Mouse (Mus musculus) heart, embryonic 13.5 days (tissue): ENCODE data around the gene Sept8. TPM values are rescaled to one million over a fixed set of nuclear protein-coding genes. Genes with fewer than 3 reads are reported as not detected.

Experiments
- ATAC-seq: fragments of 200-750 bp; cut with Nextera tagmentation; 2 replicates; pipeline ENCODE4 v1.8.0; 2017; ENCODE audit warnings: moderate TSS enrichment; ENCODE audit not compliant: insufficient number of reproducible peaks, low FRiP score, low TSS enrichment; ENCODE audit errors: extremely low read depth
- H3K27ac ChIP-seq: fragments of 300-500 bp; sonication (generic); replicated peaks from 2 replicates; pipeline ENCODE4 v1.5.1; 2015; ENCODE audit warnings: moderate library complexity, mild to moderate bottlenecking, inconsistent platforms
- H3K27me3 ChIP-seq: fragments of 300-500 bp; sonication (generic); replicated peaks from 2 replicates; pipeline ENCODE4 v1.6.1; 2015; ENCODE audit warnings: mild to moderate bottlenecking, inconsistent platforms
- H3K36me3 ChIP-seq: fragments of 300-500 bp; sonication (generic); 2 replicates; pipeline ENCODE4 v1.6.1; 2015; ENCODE audit warnings: mild to moderate bottlenecking, inconsistent platforms
- H3K4me1 ChIP-seq: fragments of 300-500 bp; sonication (generic); 2 replicates; pipeline ENCODE4 v1.6.1; 2015; ENCODE audit warnings: inconsistent platforms
- H3K4me2 ChIP-seq: fragments of 300-500 bp; sonication (generic); 2 replicates; pipeline ENCODE4 v1.6.1; 2015; ENCODE audit warnings: inconsistent platforms, mild to moderate bottlenecking, moderate library complexity
- H3K4me3 ChIP-seq: fragments of 300-500 bp; sonication (generic); 2 replicates; pipeline ENCODE4 v1.5.1; 2015; ENCODE audit warnings: moderate library complexity, mild to moderate bottlenecking, inconsistent platforms
- H3K9ac ChIP-seq: fragments of 300-500 bp; sonication (generic); 2 replicates; pipeline ENCODE4 v1.6.1; 2015; ENCODE audit warnings: inconsistent platforms, mild to moderate bottlenecking, moderate library complexity
- H3K9me3 ChIP-seq: fragments of 300-500 bp; sonication (generic); 2 replicates; pipeline ENCODE4 v1.6.1; 2016; ENCODE audit warnings: inconsistent platforms
- WGBS: fragments of 180-500 bp; shearing (Covaris S2); methylation state at CpG from one replicate; pipeline ENCODE4 v1.1.7; 2015; ENCODE audit warnings: mixed read lengths; 5-methylcytosine and 5-hydroxymethylcytosine counted together
- polyA plus RNA-seq: library from polyadenylated mRNA; unstranded; fragments of >200 nt; fragmentation: Nextera tagmentation; extraction: Ambion mirVana; gene quantifications from 2 replicates; pipeline ENCODE4 v1.2.1, GENCODE M21; 2015

Gene Sept8
- polyA plus RNA-seq, 1 experiment from 2014 or later = 18.3 TPM

DNA sequence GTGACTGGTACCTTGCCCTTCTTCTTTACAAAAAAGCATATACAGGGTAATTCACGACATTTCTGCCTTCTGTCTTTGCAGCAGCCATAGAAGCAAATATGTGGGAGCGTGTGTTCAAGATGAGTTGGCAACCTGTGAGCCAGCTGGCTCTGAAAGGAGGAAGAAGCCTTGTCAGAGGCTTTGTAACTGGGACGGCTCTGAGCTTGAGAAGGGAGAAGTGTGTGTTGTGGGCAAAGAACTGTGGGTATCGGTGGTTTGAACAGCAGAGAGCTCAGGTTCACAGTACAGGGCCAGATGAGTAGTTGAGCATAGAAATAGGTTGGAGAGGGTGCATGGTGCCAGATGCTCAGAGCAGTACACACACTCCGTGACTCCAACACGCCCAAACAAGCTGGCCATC is 22.1 kb upstream of the Sept8 start:
- H3K36me3 ChIP-seq = no peaks in the 10 kb centered on the region
- H3K27me3 ChIP-seq = 0 out of 2 replicates have a peak, but pooled peaks cover 6% of the 10 kb centered on the region
- H3K4me3 ChIP-seq = no peak overlapping the region
- H3K4me1 ChIP-seq = peaks cover 24% of the 10 kb centered on the region
- no peak for ATAC-seq
- H3K27ac ChIP-seq = no peak overlapping the region
- H3K9ac ChIP-seq = no peak overlapping the region
- H3K9me3 ChIP-seq = no peaks in the 10 kb centered on the region
- no peak overlapping the region for H3K4me2 ChIP-seq
- WGBS = 75% methylated on average over 6 of the region's 6 CpGs

DNA sequence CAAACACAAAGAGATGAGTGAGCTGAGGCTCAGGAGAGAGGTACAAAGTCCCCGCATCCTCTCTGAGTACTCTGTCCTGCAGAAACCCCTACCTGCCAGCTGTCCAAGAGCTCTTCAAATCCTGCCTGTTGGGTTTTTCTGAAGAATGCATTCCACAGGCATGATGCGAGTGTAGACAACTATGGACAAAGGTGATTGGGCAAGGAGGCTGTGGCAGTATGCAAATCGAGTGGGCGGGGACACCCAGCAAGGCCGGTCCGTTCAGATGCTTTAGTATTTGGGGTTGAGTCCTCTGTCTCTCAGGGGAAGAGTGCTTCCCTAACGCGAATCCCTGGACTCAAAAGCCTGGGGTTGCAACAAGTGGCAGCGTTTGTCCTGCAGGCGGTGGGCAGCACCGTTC is 18.5 kb upstream of the Sept8 start:
- 0 out of 2 replicates have a peak, but pooled peaks cover 6% of the 10 kb centered on the region for H3K27me3 ChIP-seq
- no peak overlapping the region for H3K27ac ChIP-seq
- ATAC-seq = no peak

DNA sequence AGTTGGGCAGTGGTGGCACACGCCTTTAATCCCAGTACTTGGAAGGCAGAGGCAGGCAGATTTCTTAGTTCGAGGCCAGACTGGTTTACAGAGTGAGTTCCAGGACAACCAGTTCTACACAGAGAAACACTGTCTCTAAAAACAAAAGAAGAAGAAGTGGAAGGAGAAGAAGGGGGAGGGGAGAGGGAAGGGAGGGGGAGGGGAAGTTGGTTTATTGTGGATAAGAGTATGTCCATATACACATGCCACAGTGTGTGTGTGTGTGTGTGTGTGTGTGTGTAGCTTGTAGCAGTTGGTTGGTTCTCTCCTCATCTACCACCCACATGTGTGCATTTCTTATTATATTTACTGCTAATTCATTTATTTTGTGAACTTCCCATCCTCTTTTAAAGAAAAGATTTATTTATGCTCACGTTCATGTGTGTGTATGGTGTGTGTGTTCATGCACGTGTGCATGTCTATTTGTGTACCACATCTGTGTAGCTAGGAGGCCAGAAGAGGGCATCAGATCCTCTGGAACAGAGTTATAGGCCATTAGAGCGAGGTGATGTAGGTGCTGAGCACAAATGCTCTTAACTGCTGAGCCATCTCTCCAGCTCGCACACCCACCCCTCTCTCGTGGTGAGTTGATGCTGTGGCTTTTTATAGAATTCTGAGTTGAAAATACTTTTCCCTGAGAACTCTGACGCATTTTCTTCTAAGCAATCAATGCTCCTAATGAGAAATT is 16.9 kb upstream of the Sept8 start:
- Histone ChIP-seq H3K9ac (no peak overlapping the region), H3K4me2 (no peak overlapping the region), H3K9me3 (no peaks in the 10 kb centered on the region), H3K4me3 (no peak overlapping the region), H3K27ac (no peak overlapping the region), H3K4me1 (peaks cover 10% of the 10 kb centered on the region), H3K36me3 (no peaks in the 10 kb centered on the region), H3K27me3 (0 out of 2 replicates have a peak, but pooled peaks cover 6% of the 10 kb centered on the region)
- no peak for ATAC-seq
- 72% methylated on average over 8 of the region's 8 CpGs for WGBS

More for the DNA sequence above, 18.5 kb upstream of the Sept8 start:
- Histone ChIP-seq H3K36me3 (no peaks in the 10 kb centered on the region), H3K4me2 (peak overlapping the region; percentile 54), H3K4me1 (peaks cover 10% of the 10 kb centered on the region), H3K4me3 (peak overlapping the region; percentile 26), H3K9ac (peak overlapping the region; percentile 53; the same call in 1 of the 2 replicates), H3K9me3 (no peaks in the 10 kb centered on the region)
- WGBS = 9% methylated on average over 11 of the region's 11 CpGs

DNA sequence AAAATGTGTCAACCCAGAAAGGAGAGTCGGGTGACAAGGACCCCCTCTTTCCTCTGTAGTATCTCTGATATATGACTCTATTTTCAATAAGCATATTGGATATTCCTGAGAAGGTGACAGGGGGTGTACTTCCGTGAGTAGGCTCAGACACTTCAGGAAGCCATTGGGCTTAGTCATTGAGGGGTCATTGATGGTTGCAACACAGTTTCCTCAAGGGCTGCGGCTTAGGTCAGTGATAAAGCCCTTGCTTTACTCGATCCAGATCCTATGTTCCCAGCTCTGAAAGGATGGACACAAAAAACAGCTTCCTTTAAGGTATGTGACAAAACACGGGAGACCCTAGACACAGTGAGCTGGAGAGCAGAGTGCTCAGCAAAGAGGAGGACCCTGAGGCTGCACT is 15.3 kb upstream of the Sept8 start:
- Histone ChIP-seq H3K36me3 (no peaks in the 10 kb centered on the region), H3K4me3 (no peak overlapping the region), H3K9me3 (no peaks in the 10 kb centered on the region), H3K4me1 (peaks cover 10% of the 10 kb centered on the region), H3K27me3 (0 out of 2 replicates have a peak, but pooled peaks cover 6% of the 10 kb centered on the region), H3K27ac (no peak overlapping the region), H3K9ac (no peak overlapping the region), H3K4me2 (no peak overlapping the region)
- no peak for ATAC-seq
- WGBS = 63% methylated on average over 5 of the region's 5 CpGs

DNA sequence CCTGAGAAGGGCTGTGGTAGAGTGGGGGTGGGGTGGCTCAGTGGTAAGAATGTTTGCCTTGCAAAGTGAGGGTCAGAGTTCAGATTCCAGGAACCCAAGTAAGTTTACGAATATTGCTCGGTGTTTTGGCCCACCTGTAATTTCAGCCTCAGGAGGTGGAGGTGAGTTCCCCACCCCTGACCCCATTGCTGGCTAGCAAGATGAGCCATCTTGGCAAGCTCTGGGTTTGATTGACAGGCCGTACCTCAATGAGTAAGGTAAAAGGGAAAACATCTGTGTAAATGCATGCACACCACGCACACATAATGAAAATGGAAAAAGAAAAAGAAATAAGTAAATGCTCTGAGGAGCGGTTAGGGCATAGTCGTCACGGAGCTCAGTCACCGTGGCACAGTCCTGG is 14.7 kb upstream of the Sept8 start:
- Histone ChIP-seq H3K27ac (no peak overlapping the region), H3K36me3 (no peaks in the 10 kb centered on the region), H3K4me2 (no peak overlapping the region), H3K4me3 (no peak overlapping the region), H3K4me1 (peaks cover 10% of the 10 kb centered on the region), H3K9ac (no peak overlapping the region), H3K27me3 (0 out of 2 replicates have a peak, but pooled peaks cover 6% of the 10 kb centered on the region), H3K9me3 (no peaks in the 10 kb centered on the region)
- no peak for ATAC-seq
- 84% methylated on average over 8 of the region's 8 CpGs for WGBS

DNA sequence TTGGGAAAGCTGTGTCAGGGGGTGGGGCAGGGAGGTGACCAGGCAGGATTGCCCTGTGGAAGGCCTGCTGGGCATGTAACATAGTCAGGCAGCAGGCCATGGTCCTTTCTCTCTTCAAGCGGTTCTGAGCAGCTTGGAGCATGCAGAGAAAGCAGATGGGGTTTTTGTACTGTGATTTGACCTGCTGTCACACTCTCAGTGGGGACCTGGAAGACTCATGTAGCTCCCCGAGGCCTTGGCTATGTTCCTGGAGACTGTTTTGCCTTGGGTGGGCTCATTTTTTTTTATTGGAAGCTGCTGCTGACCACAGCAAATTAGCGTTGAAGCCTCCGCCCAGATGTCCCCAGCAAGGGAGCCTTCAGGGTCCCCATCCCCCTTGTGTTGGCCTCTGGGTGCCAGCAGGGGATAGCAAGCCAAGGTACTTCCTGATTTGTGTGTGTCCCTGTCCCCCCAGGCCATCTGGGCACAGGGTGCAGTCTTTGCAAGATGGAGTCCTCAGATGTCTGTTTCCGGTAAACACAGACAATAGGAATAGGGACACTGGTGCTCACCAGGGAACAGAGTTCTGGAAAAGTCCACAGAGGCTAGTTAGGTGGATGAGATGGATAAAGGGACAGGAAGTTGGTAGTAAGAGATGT is 13.9 kb upstream of the Sept8 start:
- WGBS = 74% methylated on average over 5 of the region's 5 CpGs
- ATAC-seq = no peak
- H3K27ac ChIP-seq = no peak overlapping the region
- H3K4me2 ChIP-seq = no peak overlapping the region
- H3K9me3 ChIP-seq = no peaks in the 10 kb centered on the region
- no peaks in the 10 kb centered on the region for H3K36me3 ChIP-seq
- H3K27me3 ChIP-seq = 0 out of 2 replicates have a peak, but pooled peaks cover 6% of the 10 kb centered on the region
- no peak overlapping the region for H3K4me3 ChIP-seq
- peaks cover 12% of the 10 kb centered on the region for H3K4me1 ChIP-seq
- H3K9ac ChIP-seq = no peak overlapping the region

DNA sequence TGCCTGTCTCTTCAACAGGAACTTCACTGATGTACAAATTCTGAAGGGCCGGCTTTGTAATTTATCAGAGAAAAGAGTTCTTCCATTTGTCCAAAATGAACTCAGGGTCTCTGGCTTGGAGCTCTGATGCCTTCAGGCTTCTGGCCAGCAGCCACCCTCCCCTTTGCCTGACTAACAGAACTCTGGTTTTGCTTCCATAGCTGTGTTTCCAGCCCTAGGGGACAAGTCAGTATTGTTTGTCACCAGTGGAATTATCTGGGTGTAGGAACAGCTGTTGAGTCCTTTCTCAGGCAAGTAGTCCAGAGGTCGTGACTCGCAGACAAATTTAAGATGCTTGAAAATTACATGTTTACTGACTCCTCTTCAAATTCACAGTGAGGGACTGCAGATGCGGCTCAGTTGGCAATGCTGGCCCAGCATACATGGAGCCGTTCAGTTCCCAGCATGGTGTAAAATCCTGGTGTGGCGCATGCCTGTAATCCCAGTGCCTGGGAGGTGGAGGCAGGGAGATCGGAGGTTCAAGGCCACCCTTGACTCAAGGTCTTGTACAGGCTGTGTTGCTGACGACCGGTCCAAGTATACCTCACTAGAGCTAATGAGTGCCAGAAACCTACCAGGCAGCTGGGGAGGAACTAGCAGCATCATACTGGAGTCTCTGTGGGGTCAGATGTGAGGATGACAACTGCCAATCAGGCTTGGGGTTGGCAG is 11.8 kb upstream of the Sept8 start:
- peaks cover 6% of the 10 kb centered on the region for H3K4me1 ChIP-seq
- H3K36me3 ChIP-seq = no peaks in the 10 kb centered on the region
- no peak overlapping the region for H3K27ac ChIP-seq
- no peaks in the 10 kb centered on the region for H3K9me3 ChIP-seq
- 85% methylated on average over 9 of the region's 9 CpGs for WGBS
- ATAC-seq = no peak
- H3K9ac ChIP-seq = no peak overlapping the region
- H3K4me2 ChIP-seq = no peak overlapping the region
- H3K27me3 ChIP-seq = no peaks in the 10 kb centered on the region
- no peak overlapping the region for H3K4me3 ChIP-seq

DNA sequence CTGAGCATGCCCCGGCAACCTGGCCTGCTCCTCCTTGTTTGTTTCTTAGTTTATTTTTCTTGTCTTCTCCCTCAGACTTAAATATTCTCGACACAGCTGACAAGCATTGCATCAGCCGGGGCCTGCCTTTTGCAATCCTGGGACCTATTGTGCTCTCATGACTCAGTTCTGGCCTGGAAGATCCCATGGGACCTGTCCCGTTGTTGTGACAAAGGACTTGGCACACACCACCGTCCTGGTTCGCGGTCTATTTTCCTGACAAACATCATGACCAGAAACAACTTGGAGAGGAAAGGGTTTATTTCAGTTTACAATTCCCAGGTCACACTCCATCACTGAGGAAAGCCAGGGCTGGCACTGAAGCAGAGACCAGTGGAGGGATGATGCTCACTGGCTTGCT is 10.9 kb upstream of the Sept8 start:
- ATAC-seq = no peak
- Histone ChIP-seq H3K9ac (no peak overlapping the region), H3K9me3 (no peaks in the 10 kb centered on the region), H3K36me3 (no peaks in the 10 kb centered on the region), H3K27me3 (no peaks in the 10 kb centered on the region), H3K4me2 (no peak overlapping the region), H3K27ac (no peak overlapping the region), H3K4me3 (no peak overlapping the region), H3K4me1 (peaks cover 6% of the 10 kb centered on the region)
- 68% methylated on average over 7 of the region's 7 CpGs for WGBS

DNA sequence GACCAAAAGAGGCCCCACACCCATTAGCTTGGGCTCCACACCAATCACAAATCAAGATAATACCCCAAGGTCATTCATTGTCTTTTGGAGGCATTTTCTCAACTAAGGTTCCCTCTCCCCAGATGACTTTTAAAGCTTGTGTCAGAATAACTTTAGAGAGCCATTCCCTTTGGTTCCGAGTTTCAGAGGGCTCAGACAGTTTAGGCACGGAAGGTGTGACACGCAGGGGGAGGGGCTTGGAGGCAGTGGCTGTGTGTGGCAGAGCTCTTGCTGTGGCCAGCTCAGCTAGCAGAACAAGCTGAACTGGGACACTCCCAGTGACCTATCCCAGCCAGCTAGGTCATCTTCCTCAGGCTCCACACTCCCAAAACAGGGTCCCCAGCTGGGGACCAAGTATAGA is 10.5 kb upstream of the Sept8 start:
- peaks cover 6% of the 10 kb centered on the region for H3K4me1 ChIP-seq
- H3K9ac ChIP-seq = no peak overlapping the region
- no peaks in the 10 kb centered on the region for H3K27me3 ChIP-seq
- H3K4me3 ChIP-seq = no peak overlapping the region
- H3K27ac ChIP-seq = no peak overlapping the region
- ATAC-seq = no peak
- 51% methylated on average over 3 of the region's 3 CpGs for WGBS
- H3K4me2 ChIP-seq = no peak overlapping the region
- H3K9me3 ChIP-seq = no peaks in the 10 kb centered on the region
- H3K36me3 ChIP-seq = no peaks in the 10 kb centered on the region

DNA sequence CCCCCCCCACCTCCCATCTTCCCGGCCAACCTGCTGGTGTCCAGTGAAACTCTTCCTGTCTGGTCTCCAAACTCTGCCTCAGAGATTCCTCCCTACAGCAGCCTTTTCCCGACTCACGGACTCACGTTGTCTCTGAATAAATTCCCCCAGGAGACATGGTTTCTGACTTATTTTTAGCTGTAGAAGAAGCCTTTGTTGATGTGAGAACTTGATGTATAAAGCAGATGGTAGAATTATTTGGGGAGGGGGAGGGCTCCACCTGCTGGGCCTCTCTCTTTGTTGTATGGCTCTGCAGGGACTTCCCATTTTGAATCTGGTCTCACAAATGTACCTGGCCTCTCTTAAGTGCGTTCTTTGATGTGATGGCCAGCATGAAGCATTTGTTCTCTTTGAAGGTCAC is 8.7 kb upstream of the Sept8 start:
- no peak for ATAC-seq
- no peak overlapping the region for H3K4me2 ChIP-seq
- H3K36me3 ChIP-seq = no peaks in the 10 kb centered on the region
- H3K27ac ChIP-seq = no peak overlapping the region
- no peaks in the 10 kb centered on the region for H3K9me3 ChIP-seq
- H3K4me1 ChIP-seq = peaks cover 6% of the 10 kb centered on the region
- H3K9ac ChIP-seq = no peak overlapping the region
- WGBS = 33% methylated on average over 5 of the region's 5 CpGs
- H3K4me3 ChIP-seq = no peak overlapping the region
- no peaks in the 10 kb centered on the region for H3K27me3 ChIP-seq

DNA sequence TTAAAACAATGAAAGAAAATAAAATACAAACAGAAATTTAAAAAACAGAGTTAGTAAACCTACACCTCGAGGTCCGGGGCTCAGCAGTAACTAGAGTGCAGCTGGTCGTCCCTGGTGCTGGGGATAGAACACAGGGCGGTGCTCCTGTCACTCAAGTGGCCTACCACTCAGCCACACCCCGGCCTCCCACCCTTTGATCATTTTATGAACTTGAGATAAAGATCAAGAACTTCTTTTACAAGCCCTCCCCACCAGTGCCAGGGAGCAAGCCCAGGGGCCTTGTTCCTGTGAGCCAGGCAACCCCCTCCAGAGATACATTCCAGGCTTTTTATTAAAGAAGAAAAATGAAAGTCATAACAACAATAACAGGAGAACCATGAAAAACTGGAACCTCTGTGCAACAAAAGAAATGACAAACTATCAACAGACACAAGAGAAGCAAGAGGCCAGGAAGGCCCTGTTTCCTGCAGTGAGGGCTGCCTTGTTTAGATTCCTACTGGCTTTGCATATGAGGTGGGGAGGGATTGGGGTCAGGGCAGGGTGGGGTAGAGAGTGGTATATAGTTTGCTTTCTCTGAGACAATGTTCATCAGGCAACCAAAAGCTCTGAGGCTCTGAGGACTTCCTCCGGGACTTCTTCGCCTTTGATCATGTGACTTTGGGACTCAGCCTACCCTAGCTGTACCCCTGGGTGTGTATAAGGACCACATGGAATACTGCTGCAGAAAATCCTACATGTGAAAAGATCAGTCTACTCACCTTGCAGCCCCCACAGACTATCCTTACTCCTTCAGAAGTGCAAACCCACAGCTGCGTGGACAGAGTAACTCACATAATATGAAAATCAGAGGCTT is 2.1 kb upstream of the Sept8 start:
- Histone ChIP-seq H3K4me2 (no peak overlapping the region), H3K27ac (no peak overlapping the region), H3K9me3 (no peaks in the 10 kb centered on the region), H3K9ac (no peak overlapping the region), H3K4me1 (peaks cover 26% of the 10 kb centered on the region), H3K36me3 (no peaks in the 10 kb centered on the region), H3K27me3 (0 out of 2 replicates have a peak, but pooled peaks cover 4% of the 10 kb centered on the region), H3K4me3 (no peak overlapping the region)
- no peak for ATAC-seq
- WGBS = 48% methylated on average over 8 of the region's 8 CpGs
